Mouse (Mus musculus) left cerebral cortex, adult 18-20 months (tissue): ENCODE data around the gene Morn4. TPM values are rescaled to one million over a fixed set of nuclear protein-coding genes. Genes with fewer than 3 reads are reported as not detected.

Source experiments
- DNase-seq, 2 experiments: peaks; one replicate each; pipeline ENCODE4 v3.0.0; 2021 to 2022; ENCODE audit warnings: low spot score in 2 of 2, mixed read lengths in 1 of 2
- total RNA-seq, 2 experiments: library from RNA; stranded (reverse); gene quantifications; 2 replicates each; pipeline ENCODE4 v1.2.3; 2021

Morn4 gene
- total RNA-seq, 2 experiments from 2014 or later: 66.2 to 67.8 TPM

- DNase-seq: peak; percentile 34 to 45
Measured at GRCm38 (mm10) chr19:42045269-42046102, 40.7 kb downstream of the Morn4 start, which contains the start of gene Hoga1. Gene Hoga1, plus strand, starts transcription at chr19:42045610.

- DNase-seq: no peak
Measured at GRCm38 (mm10) chr19:42043988-42044387, 42.2 kb downstream of the Morn4 start.

- DNase-seq: no peak
Measured at GRCm38 (mm10) chr19:42038310-42038709, 47.8 kb downstream of the Morn4 start.

- DNase-seq: no peak
Measured at GRCm38 (mm10) chr19:42037167-42037702, 48.9 kb downstream of the Morn4 start.

GRCm38 (mm10) chr19:42036357-42036756 is 49.8 kb downstream of the Morn4 start:
- no peak for DNase-seq

GRCm38 (mm10) chr19:42035456-42036248 is 50.5 kb downstream of the Morn4 start, which contains the start of gene Ankrd2:
Gene Ankrd2, plus strand, starts transcription at chr19:42036000.
- DNase-seq: peak; percentile 77 to 79

- DNase-seq: peak in 1 of 2 experiments; percentile 35
Measured at GRCm38 (mm10) chr19:42034881-42035455, 51.2 kb downstream of the Morn4 start.

GRCm38 (mm10) chr19:42034146-42034775 is 51.9 kb downstream of the Morn4 start:
- no peak for DNase-seq

GRCm38 (mm10) chr19:42033611-42034010 is 52.5 kb downstream of the Morn4 start:
- DNase-seq: no peak

- no peak for DNase-seq
Measured at GRCm38 (mm10) chr19:42031112-42031511, 55.0 kb downstream of the Morn4 start.

- peak; percentile 82 to 83 for DNase-seq
Measured at GRCm38 (mm10) chr19:42026158-42026557, 60.0 kb downstream of the Morn4 start.

Other genes starting within 250 kb of the Morn4 start
- 1 to 10 TPM; 7.1 to 7.4 TPM for gene Frat2, start 238.2 kb downstream of the Morn4 start, total RNA-seq
- 10 to 100 TPM; 29.7 to 31.5 TPM for gene Rrp12, start 190.2 kb downstream of the Morn4 start, total RNA-seq
- gene Pgam1, start 174.4 kb downstream of the Morn4 start, total RNA-seq: 100 to 1,000 TPM; 593 to 606 TPM
- gene Exosc1, start 152.9 kb downstream of the Morn4 start, total RNA-seq: 10 to 100 TPM; 20.4 to 30.6 TPM
- gene Zdhhc16, start 152.9 kb downstream of the Morn4 start, total RNA-seq: 10 to 100 TPM; 42.7 to 49.4 TPM
- gene Mms19, start 105.2 kb downstream of the Morn4 start, total RNA-seq: 10 to 100 TPM; 30.9 to 32.3 TPM
- gene Ubtd1, start 104.6 kb downstream of the Morn4 start, total RNA-seq: 10 to 100 TPM; 12.0 to 12.2 TPM
- gene Ankrd2, start 50.4 kb downstream of the Morn4 start, total RNA-seq: under 1 TPM; 0.30 to 0.44 TPM
- gene Hoga1, start 40.7 kb downstream of the Morn4 start, total RNA-seq: 1 to 10 TPM; 4.9 to 5.0 TPM
- gene 4933411K16Rik, start 34.1 kb downstream of the Morn4 start, total RNA-seq: under 1 TPM; 0.53 to 0.73 TPM
- gene Pi4k2a, start 4.1 kb upstream of the Morn4 start, total RNA-seq: 10 to 100 TPM; 68.9 to 69.7 TPM
- gene Avpi1, start 42.7 kb upstream of the Morn4 start, total RNA-seq: 10 to 100 TPM; 32.0 to 33.3 TPM
- 1 to 10 TPM; 8.3 to 8.6 TPM for gene Marveld1, start 61.0 kb upstream of the Morn4 start, total RNA-seq
- 10 to 100 TPM; 78.2 to 85.1 TPM for gene Zfyve27, start 77.6 kb upstream of the Morn4 start, total RNA-seq
- gene Sfrp5, start 115.9 kb upstream of the Morn4 start, total RNA-seq: 1 to 10 TPM in 1 of 2 experiments, under 1 TPM in 1; 0.49 to 2.1 TPM
- gene Golga7b, start 161.2 kb upstream of the Morn4 start, total RNA-seq: 100 to 1,000 TPM; 112 to 119 TPM